Mouse (Mus musculus): Measurements from ENCODE around the gene Clec4d. TPM values are rescaled to one million over a fixed set of nuclear protein-coding genes. Genes with fewer than 3 reads are reported as not detected.
"Not testable (repeated sequence)": the region's sequence is repeated elsewhere in the genome, so short reads cannot be mapped to it uniquely, and the experiment has no call there.

Gene Clec4d
- polyA plus RNA-seq (2014; fragmentation: Nextera tagmentation; extraction: Ambion mirVana), result 0.11 TPM in 1 of 2 replicates, not detected in the other

GRCm38 (mm10) chr6:123261555-123262161 is at the start of gene Clec4d:
Clec4d (plus strand) TSS chr6:123262111.
- no peaks in the 10 kb centered on the region for H3K9me3 ChIP-seq (replicated peaks; ENCODE audit: control insufficient read depth, low read length)
- H3K36me3 ChIP-seq (ENCODE audit: control insufficient read depth, insufficient read depth, low read length), result no peaks in the 10 kb centered on the region
- H3K4me1 ChIP-seq (ENCODE audit: control insufficient read depth, insufficient read depth, low read length), result no peaks in the 10 kb centered on the region
- H3K4me3 ChIP-seq (ENCODE audit: low read depth, low read length), result no peak within 1 kb of the TSS
- no peak within 1 kb of the TSS for H3K27ac ChIP-seq (ENCODE audit: low read depth, low read length)
- H3K27me3 ChIP-seq (ENCODE audit: control insufficient read depth, insufficient read depth, low read length), result no peaks in the 10 kb centered on the region
- no peak within 1 kb of the TSS for H3K4me2 ChIP-seq
- ATAC-seq (replicated peaks; ENCODE audit: insufficient number of reproducible peaks, low FRiP score, low TSS enrichment), result no peak
- WGBS (ENCODE audit: insufficient replicate concordance), result 63% methylated on average over 4 of the region's 4 CpGs
- no peak within 1 kb of the TSS for H3K9ac ChIP-seq (ENCODE audit: low read depth, low read length)

- ATAC-seq (replicated peaks; ENCODE audit: insufficient number of reproducible peaks, low FRiP score, low TSS enrichment), result no peak
- 61% methylated on average over 2 of the region's 2 CpGs for WGBS (ENCODE audit: insufficient replicate concordance)
- no peaks in the 10 kb centered on the region for H3K36me3 ChIP-seq (ENCODE audit: control insufficient read depth, insufficient read depth, low read length)
- no peaks in the 10 kb centered on the region for H3K9me3 ChIP-seq (replicated peaks; ENCODE audit: control insufficient read depth, low read length)
- H3K27me3 ChIP-seq (ENCODE audit: control insufficient read depth, insufficient read depth, low read length), result no peaks in the 10 kb centered on the region
- H3K27ac ChIP-seq (ENCODE audit: low read depth, low read length), result no peak overlapping the region
- H3K4me3 ChIP-seq (ENCODE audit: low read depth, low read length), result no peak overlapping the region
- no peaks in the 10 kb centered on the region for H3K4me1 ChIP-seq (ENCODE audit: control insufficient read depth, insufficient read depth, low read length)
- H3K4me2 ChIP-seq, result no peak overlapping the region
- no peak overlapping the region for H3K9ac ChIP-seq (ENCODE audit: low read depth, low read length)
Measured at GRCm38 (mm10) chr6:123227519-123228166, 34.3 kb upstream of the Clec4d start.

- 65% methylated on average over 3 of the region's 3 CpGs for WGBS (ENCODE audit: insufficient replicate concordance)
- H3K9ac ChIP-seq (ENCODE audit: low read depth, low read length), result no peak within 1 kb of the TSS
- no peaks in the 10 kb centered on the region for H3K27me3 ChIP-seq (ENCODE audit: control insufficient read depth, insufficient read depth, low read length)
- no peaks in the 10 kb centered on the region for H3K4me1 ChIP-seq (ENCODE audit: control insufficient read depth, insufficient read depth, low read length)
- no peak within 1 kb of the TSS for H3K4me3 ChIP-seq (ENCODE audit: low read depth, low read length)
- no peaks in the 10 kb centered on the region for H3K36me3 ChIP-seq (ENCODE audit: control insufficient read depth, insufficient read depth, low read length)
- no peaks in the 10 kb centered on the region for H3K9me3 ChIP-seq (replicated peaks; ENCODE audit: control insufficient read depth, low read length)
- H3K27ac ChIP-seq (ENCODE audit: low read depth, low read length), result no peak within 1 kb of the TSS
- no peak for ATAC-seq (replicated peaks; ENCODE audit: insufficient number of reproducible peaks, low FRiP score, low TSS enrichment)
- H3K4me2 ChIP-seq, result no peak within 1 kb of the TSS
Measured at GRCm38 (mm10) chr6:123229644-123230043, 32.3 kb upstream of the Clec4d start, which contains the start of gene Clec4n. Clec4n (plus strand) TSS chr6:123229843.

GRCm38 (mm10) chr6:123231149-123231548 is 30.8 kb upstream of the Clec4d start:
- Histone ChIP-seq H3K27me3 (ENCODE audit: control insufficient read depth, insufficient read depth, low read length) (no peaks in the 10 kb centered on the region), H3K4me3 (ENCODE audit: low read depth, low read length) (no peak overlapping the region), H3K36me3 (ENCODE audit: control insufficient read depth, insufficient read depth, low read length) (no peaks in the 10 kb centered on the region), H3K27ac (ENCODE audit: low read depth, low read length) (no peak overlapping the region), H3K4me2 (no peak overlapping the region), H3K4me1 (ENCODE audit: control insufficient read depth, insufficient read depth, low read length) (no peaks in the 10 kb centered on the region), H3K9ac (ENCODE audit: low read depth, low read length) (no peak overlapping the region), H3K9me3 (replicated peaks; ENCODE audit: control insufficient read depth, low read length) (no peaks in the 10 kb centered on the region)
- WGBS (ENCODE audit: insufficient replicate concordance), result 63% methylated on average over 2 of the region's 2 CpGs
- no peak for ATAC-seq (replicated peaks; ENCODE audit: insufficient number of reproducible peaks, low FRiP score, low TSS enrichment)

GRCm38 (mm10) chr6:123237582-123237981 is 24.3 kb upstream of the Clec4d start:
- Histone ChIP-seq H3K9ac (ENCODE audit: low read depth, low read length) (no peak overlapping the region), H3K36me3 (ENCODE audit: control insufficient read depth, insufficient read depth, low read length) (no peaks in the 10 kb centered on the region), H3K4me2 (no peak overlapping the region), H3K9me3 (replicated peaks; ENCODE audit: control insufficient read depth, low read length) (no peaks in the 10 kb centered on the region), H3K27me3 (ENCODE audit: control insufficient read depth, insufficient read depth, low read length) (no peaks in the 10 kb centered on the region), H3K4me3 (ENCODE audit: low read depth, low read length) (no peak overlapping the region), H3K4me1 (ENCODE audit: control insufficient read depth, insufficient read depth, low read length) (no peaks in the 10 kb centered on the region), H3K27ac (ENCODE audit: low read depth, low read length) (no peak overlapping the region)
- no peak for ATAC-seq (replicated peaks; ENCODE audit: insufficient number of reproducible peaks, low FRiP score, low TSS enrichment)

- no peaks in the 10 kb centered on the region for H3K36me3 ChIP-seq (ENCODE audit: control insufficient read depth, insufficient read depth, low read length)
- H3K4me3 ChIP-seq (ENCODE audit: low read depth, low read length), result no peak overlapping the region
- no peak for ATAC-seq (replicated peaks; ENCODE audit: insufficient number of reproducible peaks, low FRiP score, low TSS enrichment)
- WGBS (ENCODE audit: insufficient replicate concordance), result 77% methylated on average over 5 of the region's 5 CpGs
- H3K27ac ChIP-seq (ENCODE audit: low read depth, low read length), result no peak overlapping the region
- H3K4me1 ChIP-seq (ENCODE audit: control insufficient read depth, insufficient read depth, low read length), result no peaks in the 10 kb centered on the region
- no peak overlapping the region for H3K4me2 ChIP-seq
- H3K9me3 ChIP-seq (replicated peaks; ENCODE audit: control insufficient read depth, low read length), result no peaks in the 10 kb centered on the region
- no peak overlapping the region for H3K9ac ChIP-seq (ENCODE audit: low read depth, low read length)
- H3K27me3 ChIP-seq (ENCODE audit: control insufficient read depth, insufficient read depth, low read length), result no peaks in the 10 kb centered on the region
Measured at GRCm38 (mm10) chr6:123244201-123244600, 17.7 kb upstream of the Clec4d start.

- not testable (repeated sequence) for H3K27ac ChIP-seq (ENCODE audit: low read depth, low read length); ATAC-seq (replicated peaks; ENCODE audit: insufficient number of reproducible peaks, low FRiP score, low TSS enrichment); H3K9me3 ChIP-seq (replicated peaks; ENCODE audit: control insufficient read depth, low read length); H3K4me2 ChIP-seq; H3K27me3 ChIP-seq (ENCODE audit: control insufficient read depth, insufficient read depth, low read length); H3K4me1 ChIP-seq (ENCODE audit: control insufficient read depth, insufficient read depth, low read length); H3K36me3 ChIP-seq (ENCODE audit: control insufficient read depth, insufficient read depth, low read length); H3K4me3 ChIP-seq (ENCODE audit: low read depth, low read length); H3K9ac ChIP-seq (ENCODE audit: low read depth, low read length)
- WGBS (ENCODE audit: insufficient replicate concordance), result 80% methylated on average over 2 of the region's 2 CpGs
Measured at GRCm38 (mm10) chr6:123248862-123249261, 13.0 kb upstream of the Clec4d start.

GRCm38 (mm10) chr6:123252735-123253134 is 9.2 kb upstream of the Clec4d start:
- Histone ChIP-seq H3K27ac (ENCODE audit: low read depth, low read length) (no peak overlapping the region), H3K36me3 (ENCODE audit: control insufficient read depth, insufficient read depth, low read length) (no peaks in the 10 kb centered on the region), H3K4me3 (ENCODE audit: low read depth, low read length) (no peak overlapping the region), H3K9ac (ENCODE audit: low read depth, low read length) (no peak overlapping the region), H3K9me3 (replicated peaks; ENCODE audit: control insufficient read depth, low read length) (no peaks in the 10 kb centered on the region), H3K27me3 (ENCODE audit: control insufficient read depth, insufficient read depth, low read length) (no peaks in the 10 kb centered on the region), H3K4me1 (ENCODE audit: control insufficient read depth, insufficient read depth, low read length) (no peaks in the 10 kb centered on the region), H3K4me2 (no peak overlapping the region)
- no peak for ATAC-seq (replicated peaks; ENCODE audit: insufficient number of reproducible peaks, low FRiP score, low TSS enrichment)

- no peak overlapping the region for H3K4me2 ChIP-seq
- no peaks in the 10 kb centered on the region for H3K36me3 ChIP-seq (ENCODE audit: control insufficient read depth, insufficient read depth, low read length)
- no peak overlapping the region for H3K27ac ChIP-seq (ENCODE audit: low read depth, low read length)
- no peak for ATAC-seq (replicated peaks; ENCODE audit: insufficient number of reproducible peaks, low FRiP score, low TSS enrichment)
- H3K9ac ChIP-seq (ENCODE audit: low read depth, low read length), result no peak overlapping the region
- no peak overlapping the region for H3K4me3 ChIP-seq (ENCODE audit: low read depth, low read length)
- 67% methylated on average over 3 of the region's 3 CpGs for WGBS (ENCODE audit: insufficient replicate concordance)
- H3K4me1 ChIP-seq (ENCODE audit: control insufficient read depth, insufficient read depth, low read length), result no peaks in the 10 kb centered on the region
- H3K27me3 ChIP-seq (ENCODE audit: control insufficient read depth, insufficient read depth, low read length), result no peaks in the 10 kb centered on the region
- no peaks in the 10 kb centered on the region for H3K9me3 ChIP-seq (replicated peaks; ENCODE audit: control insufficient read depth, low read length)
Measured at GRCm38 (mm10) chr6:123258946-123259345, 3.0 kb upstream of the Clec4d start.
